Mouse (Mus musculus) forebrain, embryonic 16.5 days (tissue): ENCODE results near the gene Slc16a12. TPM values are rescaled to one million over a fixed set of nuclear protein-coding genes. Genes with fewer than 3 reads are reported as not detected.
"Not testable (repeated sequence)": the region's sequence is repeated elsewhere in the genome, so short reads cannot be mapped to it uniquely, and the experiment has no call there.

Experiments used
- ATAC-seq: fragments of 200-750 bp; cut with Nextera tagmentation; 2 replicates; pipeline ENCODE4 v1.8.0; 2017; ENCODE audit warnings: mild to moderate bottlenecking, moderate library complexity
- H3K27ac ChIP-seq: fragments of 300-500 bp; sonication (generic); 2 replicates; pipeline ENCODE4 v1.5.1; 2014; ENCODE audit warnings: low read length, control low read depth
- H3K27me3 ChIP-seq: fragments of 300-500 bp; sonication (generic); replicated peaks from 2 replicates; pipeline ENCODE4 v1.6.1; 2014; ENCODE audit warnings: low read length; ENCODE audit not compliant: control insufficient read depth, insufficient read depth
- H3K36me3 ChIP-seq: fragments of 300-500 bp; sonication (generic); 2 replicates; pipeline ENCODE4 v1.6.1; 2014; ENCODE audit not compliant: control insufficient read depth, insufficient read depth
- H3K4me1 ChIP-seq: fragments of 300-500 bp; sonication (generic); replicated peaks from 2 replicates; pipeline ENCODE4 v1.6.1; 2014; ENCODE audit warnings: low read length; ENCODE audit not compliant: control insufficient read depth, insufficient read depth
- H3K4me2 ChIP-seq: fragments of 300-500 bp; sonication (generic); 2 replicates; pipeline ENCODE4 v1.6.1; 2014; ENCODE audit warnings: mild to moderate bottlenecking, low read length, control low read depth
- H3K4me3 ChIP-seq: fragments of 300-500 bp; sonication (generic); replicated peaks from 2 replicates; pipeline ENCODE4 v1.5.1; 2014; ENCODE audit warnings: mild to moderate bottlenecking, low read length, control low read depth
- H3K9ac ChIP-seq: fragments of 300-500 bp; sonication (generic); replicated peaks from 2 replicates; pipeline ENCODE4 v1.6.1; 2014; ENCODE audit warnings: low read depth, low read length, control low read depth
- H3K9me3 ChIP-seq: fragments of 300-500 bp; sonication (generic); 2 replicates; pipeline ENCODE4 v1.6.1; 2016; ENCODE audit warnings: low read length; ENCODE audit not compliant: control insufficient read depth
- WGBS: fragments of 180-500 bp; shearing (Covaris S2); extraction: QIAGEN DNeasy Blood & Tissue Kit; methylation state at CpG from one replicate; pipeline ENCODE4 v1.1.7; 2014; 5-methylcytosine and 5-hydroxymethylcytosine counted together
- polyA plus RNA-seq: library from polyadenylated mRNA; unstranded; fragments of >200 nt; fragmentation: Nextera tagmentation; extraction: Ambion mirVana; gene quantifications from 2 replicates; pipeline ENCODE4 v1.2.1, GENCODE M21; 2015

Slc16a12 gene
- polyA plus RNA-seq, 1 experiment from 2014 or later: 2.8 TPM

DNA sequence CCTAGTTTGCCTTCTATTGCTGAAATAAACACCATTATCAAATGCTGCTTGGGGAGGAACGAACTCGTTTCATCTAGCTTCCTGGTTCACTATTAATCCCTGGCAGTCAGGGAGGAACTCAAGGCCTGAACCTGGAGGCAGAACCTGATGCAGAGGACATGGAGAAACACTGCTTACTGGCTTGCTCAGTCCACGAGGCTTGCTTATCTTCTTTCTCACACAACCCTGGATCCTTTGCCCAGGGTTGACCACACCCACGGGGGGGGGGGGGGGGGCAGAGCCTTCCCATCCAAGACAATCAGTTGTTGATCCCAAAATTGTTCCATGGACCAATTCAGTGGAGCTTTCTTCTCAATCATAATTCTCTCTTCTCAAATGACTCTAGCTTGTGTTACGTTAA is 84.3 kb downstream of the Slc16a12 start:
- no peaks in the 10 kb centered on the region for H3K4me1 ChIP-seq
- no peaks in the 10 kb centered on the region for H3K9me3 ChIP-seq
- no peak overlapping the region for H3K27ac ChIP-seq
- 48% methylated on average over 5 of the region's 5 CpGs for WGBS
- 0 out of 2 replicates have a peak, but pooled peaks have one; percentile 5 for ATAC-seq
- H3K4me2 ChIP-seq: peak overlapping the region; percentile 47; the same call in 1 of the 2 replicates
- H3K4me3 ChIP-seq: no peak overlapping the region
- H3K9ac ChIP-seq: no peak overlapping the region
- no peaks in the 10 kb centered on the region for H3K36me3 ChIP-seq
- H3K27me3 ChIP-seq: no peaks in the 10 kb centered on the region

GRCm38 (mm10) chr19:34662067-34662507 is 85.0 kb downstream of the Slc16a12 start:
- 14% methylated on average over 13 of the region's 13 CpGs for WGBS
- H3K9ac ChIP-seq: 0 out of 2 replicates have a peak overlapping the region, but pooled peaks have one; percentile 26

GRCm38 (mm10) chr19:34656511-34657298 is 90.4 kb downstream of the Slc16a12 start:
- no peaks in the 10 kb centered on the region for H3K4me1 ChIP-seq

More at GRCm38 (mm10) chr19:34662067-34662507, 85.0 kb downstream of the Slc16a12 start:
- no peaks in the 10 kb centered on the region for H3K9me3 ChIP-seq
- H3K36me3 ChIP-seq: no peaks in the 10 kb centered on the region
- H3K4me1 ChIP-seq: no peaks in the 10 kb centered on the region
- no peak overlapping the region for H3K27ac ChIP-seq
- ATAC-seq: peak; percentile 98
- H3K4me3 ChIP-seq: peak overlapping the region; percentile 42
- peak overlapping the region; percentile 47 for H3K4me2 ChIP-seq
- no peaks in the 10 kb centered on the region for H3K27me3 ChIP-seq

GRCm38 (mm10) chr19:34655227-34655805 is 91.8 kb downstream of the Slc16a12 start:
- H3K4me1 ChIP-seq: no peaks in the 10 kb centered on the region

More at GRCm38 (mm10) chr19:34656511-34657298, 90.4 kb downstream of the Slc16a12 start:
- Histone ChIP-seq H3K9ac (no peak overlapping the region), H3K4me3 (no peak overlapping the region), H3K27ac (no peak overlapping the region), H3K9me3 (no peaks in the 10 kb centered on the region), H3K36me3 (no peaks in the 10 kb centered on the region), H3K27me3 (no peaks in the 10 kb centered on the region), H3K4me2 (no peak overlapping the region)
- ATAC-seq: no peak
- WGBS: 34% methylated on average over 2 of the region's 2 CpGs

GRCm38 (mm10) chr19:34650997-34651396 is 96.1 kb downstream of the Slc16a12 start:
- Histone ChIP-seq H3K4me1 (no peaks in the 10 kb centered on the region), H3K9me3 (no peaks in the 10 kb centered on the region), H3K36me3 (no peaks in the 10 kb centered on the region), H3K27me3 (no peaks in the 10 kb centered on the region), H3K4me3 (no peak overlapping the region), H3K9ac (no peak overlapping the region), H3K4me2 (no peak overlapping the region), H3K27ac (no peak overlapping the region)
- 87% methylated on average over 6 of the region's 6 CpGs for WGBS
- no peak for ATAC-seq

More at GRCm38 (mm10) chr19:34655227-34655805, 91.8 kb downstream of the Slc16a12 start:
- ATAC-seq: no peak
- H3K27me3 ChIP-seq: no peaks in the 10 kb centered on the region
- no peak overlapping the region for H3K9ac ChIP-seq
- 88% methylated on average over 10 of the region's 10 CpGs for WGBS
- H3K36me3 ChIP-seq: no peaks in the 10 kb centered on the region
- no peak overlapping the region for H3K27ac ChIP-seq
- no peaks in the 10 kb centered on the region for H3K9me3 ChIP-seq
- no peak overlapping the region for H3K4me2 ChIP-seq
- no peak overlapping the region for H3K4me3 ChIP-seq

- no peak overlapping the region for H3K4me3 ChIP-seq
- no peaks in the 10 kb centered on the region for H3K9me3 ChIP-seq
- H3K9ac ChIP-seq: no peak overlapping the region
- H3K27me3 ChIP-seq: no peaks in the 10 kb centered on the region
- 86% methylated on average over 3 of the region's 3 CpGs for WGBS
- no peak overlapping the region for H3K4me2 ChIP-seq
- ATAC-seq: no peak
- no peaks in the 10 kb centered on the region for H3K4me1 ChIP-seq
- H3K27ac ChIP-seq: no peak overlapping the region
- no peaks in the 10 kb centered on the region for H3K36me3 ChIP-seq
These were observed 96.8 kb downstream of the Slc16a12 start for GRCm38 (mm10) chr19:34650276-34650675.

GRCm38 (mm10) chr19:34647630-34648029 is 99.5 kb downstream of the Slc16a12 start:
- not testable (repeated sequence) for H3K27me3 ChIP-seq, H3K36me3 ChIP-seq, H3K4me2 ChIP-seq, H3K27ac ChIP-seq, H3K4me3 ChIP-seq, H3K9ac ChIP-seq, ATAC-seq, H3K4me1 ChIP-seq, H3K9me3 ChIP-seq
- WGBS: 92% methylated on average over 6 of the region's 8 CpGs

- H3K27ac ChIP-seq: no peak overlapping the region
- no peaks in the 10 kb centered on the region for H3K36me3 ChIP-seq
- H3K9me3 ChIP-seq: no peaks in the 10 kb centered on the region
- no peak overlapping the region for H3K4me2 ChIP-seq
- H3K4me1 ChIP-seq: no peaks in the 10 kb centered on the region
- H3K9ac ChIP-seq: no peak overlapping the region
- no peaks in the 10 kb centered on the region for H3K27me3 ChIP-seq
- WGBS: 84% methylated on average over 5 of the region's 5 CpGs
- no peak overlapping the region for H3K4me3 ChIP-seq
- ATAC-seq: no peak
These were observed 104.5 kb downstream of the Slc16a12 start for GRCm38 (mm10) chr19:34642616-34643015.

DNA sequence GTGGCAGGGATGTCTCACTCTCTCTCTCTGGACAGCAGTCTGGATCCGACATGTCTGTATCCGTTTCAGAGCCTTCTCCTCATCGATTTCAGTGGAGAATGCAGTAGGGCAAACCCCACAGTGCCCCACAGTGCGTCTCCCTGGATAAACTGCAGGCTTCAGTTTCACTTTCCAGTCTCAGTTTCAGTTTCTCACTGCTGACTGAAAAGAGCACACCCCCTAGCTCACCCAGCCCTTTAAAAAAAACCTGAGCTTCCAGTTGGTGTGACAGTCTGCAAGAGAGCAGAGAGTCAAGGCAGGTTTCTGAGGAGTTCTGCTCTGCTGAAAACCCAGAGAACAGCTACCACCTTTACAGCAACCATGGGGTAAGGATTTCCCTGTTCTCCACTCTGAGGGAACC is 106.5 kb downstream of the Slc16a12 start, which contains the start of the genes Ifit1bl2 and Ifit1:
Gene Ifit1bl2 (minus strand): TSS at position 121 of the 400 bp plus-strand sequence.
Gene Ifit1 (plus strand): TSS at position 249 of the 400 bp plus-strand sequence.
- H3K4me3 ChIP-seq: no peak within 1 kb of the TSS
- no peaks in the 10 kb centered on the region for H3K9me3 ChIP-seq
- no peaks in the 10 kb centered on the region for H3K4me1 ChIP-seq
- no peak within 1 kb of the TSS for H3K9ac ChIP-seq
- no peak for ATAC-seq
- WGBS: 63% methylated on average over 4 of the region's 4 CpGs
- no peak within 1 kb of the TSS for H3K27ac ChIP-seq
- no peaks in the 10 kb centered on the region for H3K36me3 ChIP-seq
- H3K4me2 ChIP-seq: no peak within 1 kb of the TSS
- no peaks in the 10 kb centered on the region for H3K27me3 ChIP-seq
